ENCODE assay signal across 7 mouse cellular contexts in genomic region chr2:151575119-151575698, GRCm38 (mm10). TPM values are rescaled to one million over a fixed set of nuclear protein-coding genes. Genes with fewer than 3 reads are reported as not detected.
DNase-seq lines count a peak whose midpoint lies in the region; ATAC-seq and TF ChIP-seq lines count a peak whose summit lies in the region.

No protein-coding gene starts in this region.

- no peak for TF ChIP-seq POLR2A in ES-Bruce4 (IDR thresholded peaks at IDR 0.05; ENCODE audit: insufficient read depth, low read length)
- TF ChIP-seq POLR2A in limb, embryonic 14.5 days (IDR thresholded peaks at IDR 0.05; ENCODE audit: borderline replicate concordance, extremely low read depth, insufficient read depth, insufficient read length) = no peak

- H3K36me3 ChIP-seq in ES-Bruce4 (ENCODE audit: control insufficient read depth, insufficient read depth, low read length, poor library complexity, severe bottlenecking) = no peaks in the 10 kb centered on the region
- H3K36me3 ChIP-seq in embryonic facial prominence, embryonic 13.5 days = no peaks in the 10 kb centered on the region
- H3K36me3 ChIP-seq in hindbrain, embryonic 10.5 days = no peaks in the 10 kb centered on the region
- no peaks in the 10 kb centered on the region for H3K36me3 ChIP-seq in limb, embryonic 14.5 days (ENCODE audit: control insufficient read depth, insufficient read depth, low read length)
- H3K36me3 ChIP-seq in midbrain, embryonic 16.5 days (ENCODE audit: control insufficient read depth, insufficient read depth, low read length) = no peaks in the 10 kb centered on the region

- H3K4me1 ChIP-seq in ES-Bruce4 (ENCODE audit: control insufficient read depth, insufficient read depth, low read length) = no peaks in the 10 kb centered on the region
- peaks cover 13% of the 10 kb centered on the region for H3K4me1 ChIP-seq in embryonic facial prominence, embryonic 13.5 days
- H3K4me1 ChIP-seq in hindbrain, embryonic 10.5 days (replicated peaks) = peaks cover 16% of the 10 kb centered on the region
- peaks cover 6% of the 10 kb centered on the region; the same call in 1 of the 2 replicates for H3K4me1 ChIP-seq in limb, embryonic 14.5 days (ENCODE audit: control insufficient read depth, insufficient read depth, low read length)
- H3K4me1 ChIP-seq in midbrain, embryonic 16.5 days (ENCODE audit: control insufficient read depth, insufficient read depth, low read length) = peaks cover 10% of the 10 kb centered on the region

- H3K27me3 ChIP-seq in ES-Bruce4 (ENCODE audit: control insufficient read depth, insufficient read depth, low read length, poor library complexity, severe bottlenecking) = no peaks in the 10 kb centered on the region
- H3K27me3 ChIP-seq in embryonic facial prominence, embryonic 13.5 days = 0 out of 2 replicates have a peak, but pooled peaks cover 5% of the 10 kb centered on the region
- H3K27me3 ChIP-seq in hindbrain, embryonic 10.5 days (ENCODE audit: insufficient read depth, poor library complexity, severe bottlenecking) = peaks cover 11% of the 10 kb centered on the region; the same call in 1 of the 2 replicates
- H3K27me3 ChIP-seq in limb, embryonic 14.5 days (ENCODE audit: control insufficient read depth, insufficient read depth, low read length) = no peaks in the 10 kb centered on the region
- no peaks in the 10 kb centered on the region for H3K27me3 ChIP-seq in midbrain, embryonic 16.5 days (ENCODE audit: control insufficient read depth, insufficient read depth, low read depth, low read length)

- WGBS in embryonic facial prominence, embryonic 13.5 days = 15% methylated on average over 7 of the region's 7 CpGs
- WGBS in hindbrain, embryonic 10.5 days = 24% methylated on average over 7 of the region's 7 CpGs
- 20% methylated on average over 7 of the region's 7 CpGs for WGBS in limb, embryonic 14.5 days
- WGBS in midbrain, embryonic 16.5 days = 19% methylated on average over 7 of the region's 7 CpGs

- no peaks in the 10 kb centered on the region for H3K9me3 ChIP-seq in ES-Bruce4 (replicated peaks; ENCODE audit: control insufficient read depth, insufficient read depth, low read length, poor library complexity, severe bottlenecking)
- H3K9me3 ChIP-seq in embryonic facial prominence, embryonic 13.5 days = no peaks in the 10 kb centered on the region
- H3K9me3 ChIP-seq in hindbrain, embryonic 10.5 days = no peaks in the 10 kb centered on the region
- no peaks in the 10 kb centered on the region for H3K9me3 ChIP-seq in limb, embryonic 14.5 days (ENCODE audit: control insufficient read depth, low read length)
- H3K9me3 ChIP-seq in midbrain, embryonic 16.5 days (replicated peaks; ENCODE audit: control insufficient read depth, low read length, poor library complexity, severe bottlenecking) = no peaks in the 10 kb centered on the region

- peak overlapping the region; percentile 82 for H3K4me2 ChIP-seq in embryonic facial prominence, embryonic 13.5 days
- peak overlapping the region; percentile 61 for H3K4me2 ChIP-seq in limb, embryonic 14.5 days (replicated peaks; ENCODE audit: low read depth, low read length, severe bottlenecking)
- H3K4me2 ChIP-seq in midbrain, embryonic 16.5 days (ENCODE audit: low read length) = peak overlapping the region; percentile 87

- ATAC-seq in embryonic facial prominence, embryonic 13.5 days (ENCODE audit: insufficient number of reproducible peaks, insufficient read depth, low FRiP score, low TSS enrichment, low read depth) = no peak
- no peak for ATAC-seq in limb, embryonic 14.5 days (ENCODE audit: low FRiP score, low read depth)
- ATAC-seq in midbrain, embryonic 16.5 days = peak; percentile 15

- no peak for TF ChIP-seq EP300 in ES-Bruce4 (IDR thresholded peaks at IDR 0.05; ENCODE audit: insufficient read depth, low read depth, low read length)

- TF ChIP-seq CTCF in ES-Bruce4 (IDR thresholded peaks at IDR 0.05; ENCODE audit: low read depth, low read length) = no peak

- H3K4me3 ChIP-seq in ES-Bruce4 (ENCODE audit: low read depth, low read length) = peak overlapping the region; percentile 42
- peak overlapping the region; percentile 50 for H3K4me3 ChIP-seq in embryonic facial prominence, embryonic 13.5 days
- peak overlapping the region; percentile 57 for H3K4me3 ChIP-seq in hindbrain, embryonic 10.5 days
- peak overlapping the region; percentile 41 for H3K4me3 ChIP-seq in limb, embryonic 14.5 days (replicated peaks; ENCODE audit: low read length)
- peak overlapping the region; percentile 51 for H3K4me3 ChIP-seq in midbrain, embryonic 16.5 days (ENCODE audit: low read depth, low read length)

- peak overlapping the region; percentile 88 for H3K27ac ChIP-seq in ES-Bruce4 (ENCODE audit: insufficient read depth, low read length)
- no peak overlapping the region for H3K27ac ChIP-seq in embryonic facial prominence, embryonic 13.5 days
- peak overlapping the region; percentile 86 for H3K27ac ChIP-seq in hindbrain, embryonic 10.5 days
- peak overlapping the region; percentile 22 for H3K27ac ChIP-seq in limb, embryonic 14.5 days (replicated peaks; ENCODE audit: low read depth, low read length)
- peak overlapping the region; percentile 89 for H3K27ac ChIP-seq in midbrain, embryonic 16.5 days (ENCODE audit: low read length)

- DNase-seq in adipocyte (ENCODE audit: low spot score) = peak; percentile 42
- DNase-seq in hindbrain, embryonic 10.5 days (ENCODE audit: low spot score) = peak; percentile 25
- DNase-seq in limb, embryonic 14.5 days (ENCODE audit: low spot score) = peak; percentile 77
- DNase-seq in frontal cortex, postnatal 10 days (ENCODE audit: low spot score in 2 of 2) = no peak

- H3K9ac ChIP-seq in ES-Bruce4 (ENCODE audit: low read depth, poor library complexity, severe bottlenecking) = peak overlapping the region; percentile 74
- H3K9ac ChIP-seq in embryonic facial prominence, embryonic 13.5 days = peak overlapping the region; percentile 75
- peak overlapping the region; percentile 54 for H3K9ac ChIP-seq in limb, embryonic 14.5 days (ENCODE audit: low read depth, low read length, severe bottlenecking)
- peak overlapping the region; percentile 69 for H3K9ac ChIP-seq in midbrain, embryonic 16.5 days (ENCODE audit: low read depth, low read length)

RNA-seq across cellular contexts. Expression of gene Sdcbp2, which starts 2.8 kb away (rescaled TPM):
- 1.1 and 2.6 TPM in 2 replicates for polyA plus RNA-seq in ES-Bruce4 (2011; ENCODE audit: insufficient read depth, insufficient read length, low read depth, missing spikeins)
- polyA plus RNA-seq in embryonic facial prominence, embryonic 13.5 days (2015; fragmentation: Nextera tagmentation; extraction: Ambion mirVana) = 1.1 and 1.2 TPM in 2 replicates
- polyA plus RNA-seq in hindbrain, embryonic 10.5 days (2016; fragmentation: Nextera tagmentation; extraction: Ambion mirVana) = 0.67 and 0.97 TPM in 2 replicates
- polyA plus RNA-seq in limb, embryonic 14.5 days (2012; rRNA removed) = 1.6 and 1.7 TPM in 2 replicates
- 2.0 and 2.4 TPM in 2 replicates for polyA plus RNA-seq in limb, embryonic 14.5 days (2014; fragmentation: Nextera tagmentation; extraction: Ambion mirVana)
- 0.98 and 1.1 TPM in 2 replicates for polyA plus RNA-seq in midbrain, embryonic 16.5 days (2015; fragmentation: Nextera tagmentation; extraction: Ambion mirVana)

RNA-seq across cellular contexts. Expression of gene Fkbp1a, which starts 32.9 kb away (rescaled TPM):
- 363 and 374 TPM in 2 replicates for polyA plus RNA-seq in ES-Bruce4 (2011; ENCODE audit: insufficient read depth, insufficient read length, low read depth, missing spikeins)
- 479 and 483 TPM in 2 replicates for polyA plus RNA-seq in embryonic facial prominence, embryonic 13.5 days (2015; fragmentation: Nextera tagmentation; extraction: Ambion mirVana)
- 600 and 645 TPM in 2 replicates for polyA plus RNA-seq in hindbrain, embryonic 10.5 days (2016; fragmentation: Nextera tagmentation; extraction: Ambion mirVana)
- 200 and 213 TPM in 2 replicates for polyA plus RNA-seq in limb, embryonic 14.5 days (2012; rRNA removed)
- 562 and 583 TPM in 2 replicates for polyA plus RNA-seq in limb, embryonic 14.5 days (2014; fragmentation: Nextera tagmentation; extraction: Ambion mirVana)
- polyA plus RNA-seq in midbrain, embryonic 16.5 days (2015; fragmentation: Nextera tagmentation; extraction: Ambion mirVana) = 568 and 608 TPM in 2 replicates

RNA-seq across cellular contexts. Expression of gene Snph, which starts 57.2 kb away (rescaled TPM):
- polyA plus RNA-seq in ES-Bruce4 (2011; ENCODE audit: insufficient read depth, insufficient read length, low read depth, missing spikeins) = 0.88 and 1.5 TPM in 2 replicates
- polyA plus RNA-seq in embryonic facial prominence, embryonic 13.5 days (2015; fragmentation: Nextera tagmentation; extraction: Ambion mirVana) = 0.60 and 0.62 TPM in 2 replicates
- 1.0 and 2.6 TPM in 2 replicates for polyA plus RNA-seq in hindbrain, embryonic 10.5 days (2016; fragmentation: Nextera tagmentation; extraction: Ambion mirVana)
- 1.5 and 1.6 TPM in 2 replicates for polyA plus RNA-seq in limb, embryonic 14.5 days (2012; rRNA removed)
- 0.41 and 0.62 TPM in 2 replicates for polyA plus RNA-seq in limb, embryonic 14.5 days (2014; fragmentation: Nextera tagmentation; extraction: Ambion mirVana)
- polyA plus RNA-seq in midbrain, embryonic 16.5 days (2015; fragmentation: Nextera tagmentation; extraction: Ambion mirVana) = 19.0 and 21.6 TPM in 2 replicates

Comparison
In these comparisons a context has a peak if more than half of its experiments do, and no peak if none do; other contexts are left out.
1. DNase-seq: peak in adipocyte (single experiment), hindbrain, embryonic 10.5 days (single experiment) and limb, embryonic 14.5 days (single experiment); none in frontal cortex, postnatal 10 days (0 of 2).
2. Peak in every context shown above with its lines, with median percentiles within 50 percentile points of each other: H3K4me3 ChIP-seq, H3K9ac ChIP-seq and H3K4me2 ChIP-seq.